Mouse (Mus musculus): ENCODE measurements at regions not wholly inside any gene's neighbourhood (a gene's known extent, or its start where the extent isn't known, plus 50 kb on each side); places are given as distances from the start of the nearest gene placed in this dataset.
"Not testable (repeated sequence)": the region's sequence is repeated elsewhere in the genome, so short reads cannot be mapped to it uniquely, and the experiment has no call there.

DNA sequence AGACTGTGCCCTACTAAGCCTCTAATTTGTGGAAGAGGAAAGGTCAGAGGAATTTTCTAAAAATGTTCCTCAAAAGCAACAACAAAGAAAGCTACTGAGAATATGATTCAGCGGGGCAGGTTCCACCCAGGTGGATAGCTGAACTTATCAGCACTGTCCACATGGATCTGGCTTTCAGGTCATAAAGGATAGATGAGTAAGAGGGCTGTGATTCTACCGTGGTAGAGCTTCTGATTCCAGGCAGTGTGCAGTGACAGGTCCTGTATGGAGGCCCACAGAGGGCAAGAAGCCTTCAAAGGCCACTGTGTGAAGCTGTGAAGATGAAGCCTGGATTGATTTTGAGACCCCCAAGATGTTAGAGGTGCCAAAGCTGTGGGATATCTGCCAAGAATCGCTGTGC lies 51.8 kb downstream of the Teddm3 start:
- not testable (repeated sequence) for DNase-seq (ENCODE audit: extremely low read depth, insufficient read length, low spot score)

DNA sequence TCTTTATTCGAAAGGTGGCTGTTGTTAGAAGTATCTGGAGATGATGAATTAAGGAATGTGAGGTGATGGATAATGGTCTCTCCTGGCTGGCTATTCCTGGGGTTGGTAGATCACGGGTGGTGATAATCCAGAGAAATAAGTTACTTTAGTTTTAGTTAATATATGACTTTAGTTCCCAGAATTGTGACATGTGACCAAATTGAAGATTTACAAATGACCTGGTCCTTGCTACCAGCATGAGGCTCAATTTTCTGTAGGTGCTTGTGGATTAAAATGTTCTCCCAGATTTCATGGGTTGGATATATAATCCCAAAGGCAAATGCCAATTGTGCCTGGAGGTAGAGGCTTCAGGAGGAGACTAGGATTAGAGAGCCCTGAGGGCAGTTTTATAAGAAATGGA lies 53.7 kb downstream of the Teddm3 start:
- DNase-seq (ENCODE audit: extremely low read depth, insufficient read length, low spot score) = not testable (repeated sequence)

DNA sequence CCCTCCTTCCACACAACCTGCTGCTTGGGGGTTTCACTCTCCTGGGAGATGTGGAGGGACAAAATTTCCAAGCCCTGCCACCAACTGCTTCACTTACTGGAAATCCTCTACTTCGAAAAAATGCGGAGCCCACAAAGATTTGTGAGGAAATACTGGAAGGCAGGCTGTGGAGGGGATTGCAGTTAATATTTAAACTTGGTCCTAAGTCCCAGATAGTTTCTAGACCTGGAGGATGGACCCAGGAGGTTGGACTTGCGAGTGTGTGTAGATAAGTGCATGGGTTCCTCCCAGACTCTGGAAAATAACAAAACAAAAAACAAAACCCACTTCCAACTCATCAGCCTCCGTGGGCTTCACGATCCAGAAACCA lies 79.0 kb downstream of the Teddm3 start:
- no peak for DNase-seq (ENCODE audit: extremely low read depth, insufficient read length, low spot score)

DNA sequence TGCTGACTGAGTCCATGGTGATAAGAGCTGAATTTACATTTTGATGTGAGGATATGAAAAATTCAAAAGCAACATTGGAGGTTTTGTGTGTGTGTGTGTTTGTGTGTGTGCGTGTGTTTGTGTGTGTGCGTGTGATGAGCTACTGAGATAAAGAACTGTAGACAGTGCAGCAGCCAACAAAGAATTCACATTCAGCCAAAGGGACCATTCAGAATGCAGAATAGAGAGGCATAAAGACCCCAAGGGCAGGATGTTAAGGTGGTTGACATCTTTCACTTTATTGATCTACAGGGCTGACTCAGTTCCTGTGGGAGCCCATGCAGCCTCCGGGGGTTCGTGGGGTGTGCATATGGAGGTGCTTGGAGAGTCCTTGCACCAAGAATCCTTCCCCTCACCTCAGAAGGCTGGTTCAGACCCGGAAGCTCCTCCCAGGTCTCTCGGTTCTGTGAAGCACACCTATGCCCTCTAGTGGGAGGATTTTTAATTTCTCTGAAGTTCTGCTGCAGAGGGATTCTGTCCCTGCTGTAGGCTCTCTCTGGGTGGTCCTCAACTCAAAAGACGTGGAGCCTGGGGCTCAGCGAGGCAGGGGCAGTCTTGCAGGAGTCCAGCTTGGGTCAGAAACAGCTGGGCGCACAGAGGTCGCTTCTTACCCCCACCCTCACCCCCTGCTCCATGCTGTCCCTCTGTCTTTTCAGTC lies 79.6 kb downstream of the Teddm3 start:
- DNase-seq (ENCODE audit: extremely low read depth, insufficient read length, low spot score) = not testable (repeated sequence)

DNA sequence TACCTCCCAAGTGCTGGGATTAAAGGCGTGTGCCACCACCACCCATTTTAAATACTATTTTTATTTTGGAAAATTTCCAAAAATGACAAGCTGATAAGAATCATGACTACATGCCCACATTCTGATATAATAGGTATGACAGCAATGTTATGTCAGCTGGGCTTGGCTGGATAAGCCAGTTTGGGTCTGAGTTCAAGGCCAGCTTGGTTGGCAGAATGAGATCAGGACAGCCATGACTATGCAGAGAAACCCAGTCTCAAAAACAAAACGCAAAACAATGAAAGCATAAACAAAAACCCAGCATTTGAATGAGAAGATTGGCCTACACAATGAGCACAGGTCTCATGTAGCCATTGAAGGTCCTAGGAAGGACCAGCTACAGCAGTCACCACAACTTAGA lies 93.6 kb downstream of the Teddm3 start:
- DNase-seq (ENCODE audit: extremely low read depth, insufficient read length, low spot score) = no peak

DNA sequence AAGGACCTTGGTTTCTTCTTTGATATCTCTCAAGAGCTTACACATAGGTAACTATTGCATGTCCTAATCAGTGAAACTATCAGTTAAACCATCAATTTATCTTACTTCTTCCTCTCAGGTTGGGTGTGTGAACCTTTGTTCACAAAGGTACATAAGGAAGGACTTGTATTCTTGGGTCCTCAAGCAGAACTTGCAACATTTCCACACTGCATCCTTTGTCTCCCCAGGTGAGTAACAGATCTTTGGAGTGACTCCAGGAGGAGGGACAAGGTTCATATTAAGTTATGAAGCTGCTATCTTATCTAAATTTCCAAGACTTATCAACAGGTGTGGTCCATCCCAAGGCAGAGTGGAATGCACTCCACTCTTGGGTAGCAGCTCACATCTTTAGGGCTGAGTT lies 99.0 kb downstream of the Teddm3 start:
- no peak for DNase-seq (ENCODE audit: extremely low read depth, insufficient read length, low spot score)

DNA sequence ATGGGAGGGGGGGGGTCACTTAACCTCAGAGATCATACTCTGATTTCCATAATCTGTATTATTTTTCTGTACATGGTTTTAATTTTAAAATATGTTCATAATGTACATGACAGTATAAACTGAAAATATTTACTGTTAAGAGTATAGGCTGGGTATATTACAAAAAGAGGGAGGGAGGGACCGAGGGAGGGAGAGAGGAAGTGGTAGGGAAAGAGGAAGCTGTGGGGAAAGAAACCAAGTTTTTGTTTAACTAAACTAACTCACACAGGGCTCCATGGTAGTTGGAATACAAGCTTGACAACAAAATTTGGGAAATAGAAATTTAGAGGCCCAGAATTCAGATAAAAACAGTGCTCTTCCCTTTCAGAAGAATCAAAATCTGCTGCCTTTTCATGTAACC lies 131.7 kb downstream of the Teddm3 start:
- not testable (repeated sequence) for DNase-seq (ENCODE audit: extremely low read depth, insufficient read length, low spot score)

DNA sequence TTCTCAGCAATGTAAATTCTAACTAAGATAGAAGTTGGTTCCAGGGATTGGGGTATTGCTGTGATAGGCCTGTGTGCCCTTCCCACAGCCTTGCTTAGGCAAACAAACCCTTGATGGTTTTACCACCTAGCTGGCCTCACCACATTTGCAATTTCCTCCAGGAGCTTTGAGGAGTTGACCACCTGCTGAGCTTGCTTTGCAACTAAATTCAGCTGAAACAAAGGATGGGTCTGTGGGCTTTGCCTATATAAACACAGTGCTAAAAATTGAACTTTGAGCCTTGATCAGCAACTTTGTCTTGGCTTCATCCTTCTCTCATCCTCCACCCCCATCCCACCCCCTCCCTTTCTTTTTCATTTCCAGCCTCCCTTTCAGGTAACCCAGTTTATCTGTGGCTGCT lies 148.9 kb downstream of the Teddm3 start:
- no peak for DNase-seq (ENCODE audit: extremely low read depth, insufficient read length, low spot score)

DNA sequence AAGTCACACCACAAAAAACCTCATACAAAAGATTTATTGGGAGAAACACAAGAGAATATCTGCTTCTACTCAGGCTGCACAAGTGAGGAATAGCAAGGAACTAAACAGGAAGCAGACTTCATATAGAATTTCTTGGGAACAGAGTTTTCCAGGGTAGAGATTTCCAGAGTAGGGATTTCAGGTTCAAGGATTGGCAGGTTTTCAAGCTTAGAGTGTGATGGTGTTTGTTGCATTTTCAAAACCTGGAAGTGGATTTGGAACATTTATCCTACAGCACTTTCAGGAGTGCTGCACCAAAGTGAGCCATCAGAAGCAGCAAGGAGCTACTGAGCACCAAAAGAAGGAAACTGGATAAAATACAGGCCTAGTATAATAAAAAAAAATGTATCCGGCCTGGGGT lies 152.7 kb downstream of the Teddm3 start:
- DNase-seq (ENCODE audit: extremely low read depth, insufficient read length, low spot score) = no peak

DNA sequence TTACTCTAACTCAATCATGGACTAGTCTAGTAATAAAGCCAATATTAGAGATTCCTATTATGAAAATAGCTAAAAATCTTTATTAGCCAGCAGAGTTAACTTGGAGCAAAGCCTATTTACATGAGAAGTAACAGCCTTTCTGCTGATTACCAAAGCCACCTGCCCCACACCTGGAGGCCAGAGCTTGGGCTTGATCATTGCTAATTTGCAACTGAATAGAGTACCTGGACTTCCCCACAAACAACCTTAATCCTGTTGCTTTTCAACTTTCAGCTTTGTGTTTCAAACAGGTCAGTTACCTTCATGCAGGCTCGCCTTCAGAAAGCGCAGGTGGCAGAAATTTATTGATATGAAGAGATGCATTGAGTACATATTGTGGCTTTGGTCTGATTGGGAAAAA lies 163.3 kb downstream of the Teddm3 start:
- no peak for DNase-seq (ENCODE audit: extremely low read depth, insufficient read length, low spot score)

DNA sequence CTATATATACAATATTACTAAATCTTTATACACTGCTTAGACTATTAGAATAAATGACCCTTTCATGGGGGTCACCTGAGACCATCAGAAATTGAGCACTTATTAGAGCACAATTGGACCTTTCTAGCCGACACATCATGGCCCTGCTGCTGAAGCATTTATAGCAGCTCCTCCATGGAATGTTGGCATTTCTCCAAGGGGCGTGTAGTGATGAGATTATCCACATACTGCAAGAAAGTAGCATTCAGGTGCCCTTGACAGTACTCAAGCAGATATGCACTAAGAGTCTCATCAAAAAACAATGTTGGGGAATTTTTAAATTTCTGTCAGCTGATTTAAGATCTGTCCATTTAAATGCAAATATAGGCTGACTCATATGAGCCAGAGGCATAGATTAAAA lies 178.4 kb downstream of the Teddm3 start:
- no peak for DNase-seq (ENCODE audit: extremely low read depth, insufficient read length, low spot score)

DNA sequence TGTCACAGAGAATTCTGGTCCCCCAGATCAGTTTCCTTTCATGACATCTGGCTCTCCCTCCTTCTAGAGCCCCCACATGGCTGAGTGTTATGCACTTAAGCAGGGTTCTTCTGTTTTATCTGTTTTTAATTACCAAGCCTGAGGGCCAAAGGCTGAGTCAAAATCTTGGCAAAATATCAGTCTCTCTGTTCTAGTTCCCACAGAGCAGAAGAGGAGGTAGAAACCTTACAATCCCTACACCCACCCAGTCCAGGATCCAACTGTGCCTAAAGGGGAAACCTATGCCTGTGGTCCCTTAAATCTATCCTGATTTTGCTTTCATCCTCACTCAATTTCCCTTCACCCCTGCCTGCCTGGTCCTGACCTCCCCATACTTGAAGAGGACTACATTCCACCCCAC lies 181.4 kb downstream of the Teddm3 start:
- no peak for DNase-seq (ENCODE audit: extremely low read depth, insufficient read length, low spot score)

DNA sequence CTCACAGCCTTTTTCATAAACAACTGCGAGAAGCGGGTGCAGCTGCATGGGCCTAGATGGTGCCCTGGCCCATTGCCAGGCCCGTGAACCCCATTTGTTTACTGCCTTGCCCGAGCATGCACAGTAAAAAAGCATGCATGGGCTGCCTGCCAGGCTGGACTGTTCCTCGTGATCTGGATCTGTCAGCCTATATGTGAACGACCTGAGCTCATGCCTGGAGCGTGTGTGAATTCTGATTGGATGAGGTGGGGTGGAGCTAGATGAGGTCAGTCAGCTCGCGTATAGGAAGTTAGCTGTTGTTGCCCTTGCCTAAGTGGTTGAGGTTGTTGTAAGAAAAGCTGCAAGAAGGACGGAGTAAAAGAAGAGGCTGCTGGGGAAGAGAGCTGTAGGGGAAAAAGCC lies 194.9 kb downstream of the Teddm3 start:
- DNase-seq (ENCODE audit: extremely low read depth, insufficient read length, low spot score) = no peak

DNA sequence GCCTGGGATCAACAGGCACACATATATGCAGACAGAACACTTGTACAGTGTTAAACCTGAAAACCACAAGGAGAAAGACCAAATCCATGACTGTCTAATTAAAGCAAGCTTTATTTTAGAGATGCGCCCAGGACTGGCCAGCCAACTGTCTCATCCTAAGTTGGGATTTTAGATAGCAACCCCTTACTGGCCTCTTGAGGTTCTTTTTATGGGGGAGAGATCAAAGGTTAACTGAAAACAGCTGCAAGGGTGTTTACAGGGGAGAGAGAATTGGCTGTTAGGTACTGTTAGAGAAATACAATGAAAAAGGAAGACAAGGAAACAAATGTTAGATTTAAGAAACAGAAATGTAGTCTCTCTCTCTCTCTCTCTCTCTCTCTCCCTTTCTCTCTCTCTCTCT lies 202.4 kb upstream of the Thpo start:
- no peak for DNase-seq (ENCODE audit: extremely low read depth, insufficient read length, low spot score)

DNA sequence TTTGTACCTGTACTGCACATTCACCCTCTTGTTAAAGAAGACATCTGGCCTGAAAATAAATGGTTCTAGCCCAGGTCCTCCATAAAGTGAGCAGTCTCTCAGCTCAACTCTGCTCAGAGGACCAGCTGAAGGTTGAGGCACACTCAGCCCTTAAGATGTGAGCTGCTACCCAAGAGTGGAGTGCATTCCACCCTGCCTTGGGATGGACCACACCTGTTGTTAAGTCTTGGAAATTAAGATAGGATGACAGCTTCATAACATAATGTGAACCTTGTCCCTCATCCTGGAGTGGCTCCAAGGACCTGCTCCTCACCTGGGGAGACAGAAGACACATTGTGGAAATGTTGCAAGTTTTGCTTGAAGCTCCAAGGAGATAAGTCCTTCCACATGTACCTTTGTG lies 200.5 kb upstream of the Thpo start:
- not testable (repeated sequence) for DNase-seq (ENCODE audit: extremely low read depth, insufficient read length, low spot score)

DNA sequence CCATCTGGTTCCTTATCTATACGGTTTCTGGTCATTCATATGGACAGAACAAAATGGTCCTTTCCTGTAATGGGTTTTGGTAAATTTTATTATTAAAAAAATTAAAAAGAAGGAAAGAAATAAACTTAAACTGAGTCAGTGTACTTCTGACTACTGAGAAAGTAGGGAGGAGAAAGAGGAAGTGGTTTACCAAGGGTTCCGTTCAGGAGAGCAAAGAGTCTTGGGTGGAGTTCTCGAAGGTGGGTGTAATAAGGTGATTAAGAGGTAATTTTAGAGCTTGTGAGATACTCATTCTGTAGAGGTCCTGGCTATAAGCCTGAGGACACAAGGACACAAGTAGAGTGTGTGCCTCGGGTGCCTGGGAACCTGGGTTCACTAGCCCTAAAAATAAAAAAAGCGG lies 195.7 kb upstream of the Thpo start:
- not testable (repeated sequence) for DNase-seq (ENCODE audit: extremely low read depth, insufficient read length, low spot score)

DNA sequence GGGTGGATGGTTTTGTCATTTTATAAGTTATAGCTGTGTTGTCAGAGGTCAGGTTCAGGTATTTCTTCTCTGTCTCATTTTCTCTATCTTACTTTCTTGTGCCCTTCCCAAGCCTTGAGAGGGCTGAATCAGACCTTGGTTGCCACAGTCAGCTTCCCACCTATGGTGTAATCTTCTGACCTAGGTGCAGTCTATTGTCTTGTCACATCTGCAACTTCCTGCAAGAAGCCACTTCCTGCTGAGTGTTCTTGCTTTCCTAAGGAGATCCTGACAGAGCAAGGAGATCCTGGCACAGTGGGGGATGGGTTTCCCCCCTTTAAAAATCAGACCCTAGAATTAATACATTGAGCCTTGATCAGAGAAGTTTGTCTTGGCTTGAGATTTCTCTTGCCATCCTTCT lies 191.5 kb upstream of the Thpo start:
- not testable (repeated sequence) for DNase-seq (ENCODE audit: extremely low read depth, insufficient read length, low spot score)

DNA sequence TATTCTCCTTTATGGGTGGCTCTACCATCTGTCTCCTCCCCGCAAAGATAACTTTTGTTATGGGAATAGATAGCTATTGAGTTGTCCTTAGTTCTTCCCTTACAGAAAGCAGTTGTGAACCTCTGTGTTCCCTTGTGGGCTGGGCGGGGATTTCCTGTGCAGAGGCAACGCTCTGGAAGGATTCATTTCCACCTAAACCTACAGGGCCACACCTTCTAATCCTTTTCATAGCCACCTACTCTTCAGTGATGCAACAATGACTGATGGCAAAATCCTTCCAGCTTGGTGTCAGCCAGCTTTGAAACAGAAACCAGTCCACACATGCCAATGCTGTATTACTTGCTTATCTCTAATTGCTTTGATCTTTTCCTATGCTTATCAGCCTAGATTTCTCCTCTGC lies 176.6 kb upstream of the Thpo start:
- not testable (repeated sequence) for DNase-seq (ENCODE audit: extremely low read depth, insufficient read length, low spot score)

DNA sequence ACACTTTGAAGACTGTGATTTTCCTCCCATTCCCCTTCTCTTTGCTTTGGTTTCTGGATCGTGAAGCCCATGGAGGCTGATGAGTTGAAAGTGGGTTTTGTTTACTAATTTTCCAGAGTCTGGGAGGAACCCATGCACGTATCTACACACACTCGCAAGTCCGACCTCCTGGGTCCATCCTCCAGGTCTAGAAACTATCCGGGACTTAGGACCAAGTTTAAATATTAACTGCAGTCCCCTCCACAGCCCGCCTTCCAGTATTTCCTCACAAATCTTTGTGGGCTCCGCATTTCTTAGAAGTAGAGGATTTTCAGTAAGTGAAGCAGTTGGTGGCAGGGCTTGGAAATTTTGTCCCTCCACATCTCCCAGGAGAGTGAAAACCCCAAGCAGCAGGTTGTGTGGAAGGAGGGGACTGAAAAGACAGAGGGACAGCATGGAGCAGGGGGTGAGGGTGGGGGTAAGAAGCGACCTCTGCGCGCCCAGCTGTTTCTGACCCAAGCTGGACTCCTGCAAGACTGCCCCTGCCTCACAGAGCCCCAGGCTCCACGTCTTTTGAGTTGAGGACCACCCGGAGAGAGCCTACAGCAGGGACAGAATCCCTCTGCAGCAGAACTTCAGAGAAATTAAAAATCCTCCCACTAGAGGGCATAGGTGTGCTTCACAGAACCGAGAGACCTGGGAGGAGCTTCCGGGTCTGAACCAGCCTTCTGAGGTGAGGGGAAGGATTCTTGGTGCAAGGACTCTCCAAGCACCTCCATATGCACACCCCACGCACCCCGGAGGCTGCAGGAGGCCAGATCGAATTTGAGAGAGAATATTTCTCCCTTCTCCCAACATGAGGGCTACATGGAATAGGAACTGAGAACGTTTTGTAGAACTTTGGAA lies 174.4 kb upstream of the Thpo start:
- not testable (repeated sequence) for DNase-seq (ENCODE audit: extremely low read depth, insufficient read length, low spot score)

DNA sequence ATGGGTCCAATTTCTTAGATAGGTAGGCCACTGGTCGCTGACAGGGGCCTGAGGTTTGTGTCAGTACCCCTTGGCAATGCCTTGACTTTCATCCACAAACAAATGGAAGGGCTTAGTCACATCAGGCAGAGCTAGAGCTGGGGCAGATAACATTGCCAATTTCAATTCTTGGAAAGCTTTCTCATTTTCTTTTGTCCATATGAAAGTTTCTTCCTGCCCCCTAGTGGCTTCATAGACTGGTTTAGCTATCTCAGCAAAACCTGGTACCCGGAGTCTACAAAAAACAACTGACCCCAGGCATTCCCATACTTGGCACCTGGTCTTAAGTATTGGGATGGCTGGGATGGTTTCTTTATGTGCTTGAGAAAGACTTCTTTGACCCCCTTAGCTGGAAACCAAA lies 161.4 kb upstream of the Thpo start:
- no peak for DNase-seq (ENCODE audit: extremely low read depth, insufficient read length, low spot score)

DNA sequence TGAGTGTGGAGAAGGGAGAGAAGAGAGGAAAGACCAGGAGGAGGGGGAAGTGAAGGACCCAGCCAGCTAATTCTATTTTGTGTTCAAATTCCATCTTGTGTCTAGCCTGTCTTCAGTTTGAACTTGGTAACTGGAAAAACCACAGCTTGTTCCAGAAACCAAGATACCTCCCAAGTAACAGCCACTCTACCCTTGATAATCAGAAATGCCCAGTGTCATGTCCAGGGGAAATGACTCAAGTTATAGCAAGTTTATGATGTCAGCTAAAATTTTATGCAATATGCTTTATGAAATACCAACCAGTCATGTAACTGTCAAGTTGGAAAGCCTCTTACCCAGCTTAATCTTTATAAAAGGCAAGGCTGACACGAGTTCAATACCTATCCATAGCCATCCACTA lies 137.4 kb upstream of the Thpo start:
- no peak for DNase-seq (ENCODE audit: extremely low read depth, insufficient read length, low spot score)

DNA sequence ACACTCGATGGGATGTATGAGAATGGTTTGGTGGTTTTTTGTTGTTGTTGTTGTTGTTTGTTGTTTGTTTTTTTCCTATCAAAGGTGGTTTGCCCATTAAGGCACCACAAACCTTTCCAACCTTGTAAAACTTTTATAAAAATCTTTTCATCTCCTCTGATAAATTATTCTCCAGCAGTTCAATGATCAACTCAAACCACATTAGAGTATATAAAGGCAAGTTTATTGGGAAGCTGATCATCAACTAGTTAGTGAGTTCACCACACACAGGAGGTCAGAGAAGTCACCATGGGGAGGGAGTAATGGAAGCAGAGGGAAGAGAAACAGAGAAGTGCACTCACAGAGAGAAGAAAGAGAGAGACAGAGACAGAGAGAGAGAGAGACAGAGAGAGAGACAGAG lies 132.5 kb upstream of the Thpo start:
- DNase-seq (ENCODE audit: extremely low read depth, insufficient read length, low spot score) = no peak

Measured in 3134 (cell line).